Mouse (Mus musculus) MEL (cell line): ENCODE measurements around the gene Fcgr1. TPM values are rescaled to one million over a fixed set of nuclear protein-coding genes. Genes with fewer than 3 reads are reported as not detected.

ENCODE experiments used
- DNase-seq: peaks from one replicate; pipeline ENCODE4 v3.0.0; 2011; ENCODE audit warnings: low read depth, low spot score
- H3K27ac ChIP-seq: 2 replicates; pipeline ENCODE4 v1.5.1; 2012; ENCODE audit warnings: low read depth, mild to moderate bottlenecking, control low read depth, low read length, moderate library complexity; ENCODE audit not compliant: control insufficient read depth
- H3K27me3 ChIP-seq, 2 experiments: fragments of 150-350 bp in 1 of 2; sonication (generic) in 1 of 2; 2 replicates each; pipeline ENCODE4 v1.6.1; 2012; ENCODE audit warnings: low read length in 2 of 2, mild to moderate bottlenecking in 2 of 2, improper control_type of control experiment in 1 of 2, moderate library complexity in 1 of 2; ENCODE audit not compliant: insufficient read depth in 2 of 2, control insufficient read depth in 1 of 2
- H3K36me3 ChIP-seq, 2 experiments: 2 replicates each; pipeline ENCODE4 v1.6.1; 2012 to 2014; ENCODE audit warnings: low read length in 2 of 2, improper control_type of control experiment in 1 of 2, inconsistent platforms in 1 of 2, mild to moderate bottlenecking in 1 of 2; ENCODE audit not compliant: insufficient read depth in 2 of 2, control insufficient read depth in 1 of 2
- H3K4me1 ChIP-seq, 2 experiments: fragments of 150-350 bp in 1 of 2; sonication (generic) in 1 of 2; 2 replicates each; pipeline ENCODE4 v1.6.1; 2012; ENCODE audit warnings: low read length in 2 of 2, improper control_type of control experiment in 1 of 2, mild to moderate bottlenecking in 1 of 2; ENCODE audit not compliant: insufficient read depth in 2 of 2, control insufficient read depth in 1 of 2
- H3K4me3 ChIP-seq, 2 experiments: fragments of 150-350 bp in 1 of 2; sonication (generic) in 1 of 2; 2 replicates each; pipeline ENCODE4 v1.5.1; 2012; ENCODE audit warnings: low read depth in 2 of 2, low read length in 2 of 2, mild to moderate bottlenecking in 2 of 2, moderate library complexity in 2 of 2, control low read depth in 1 of 2, improper control_type of control experiment in 1 of 2; ENCODE audit not compliant: control insufficient read depth in 1 of 2, insufficient read depth in 1 of 2
- H3K79me2 ChIP-seq: 2 replicates; pipeline ENCODE4 v1.6.1; 2012; ENCODE audit warnings: mild to moderate bottlenecking, low read length, moderate library complexity; ENCODE audit not compliant: control insufficient read depth, poor library complexity, insufficient read depth
- H3K9ac ChIP-seq: 2 replicates; pipeline ENCODE4 v1.6.1; 2012; ENCODE audit warnings: low read depth, mild to moderate bottlenecking, control low read depth, low read length, moderate library complexity; ENCODE audit not compliant: control insufficient read depth, poor library complexity, severe bottlenecking
- H3K9me3 ChIP-seq: fragments of 150-350 bp; sonication (generic); replicated peaks from 2 replicates; pipeline ENCODE4 v1.6.1; 2012; ENCODE audit warnings: mild to moderate bottlenecking, low read length, improper control_type of control experiment, moderate library complexity; ENCODE audit not compliant: insufficient read depth
- CTCF ChIP-seq, 3 experiments: IDR thresholded peaks in 2 of 3; conservative IDR thresholded peaks in 1 of 3; 2 replicates each; pipeline ENCODE4 v1.5.1; 2011 to 2012; ENCODE audit warnings: low read length in 3 of 3, low read depth in 2 of 3, mild to moderate bottlenecking in 2 of 3, improper control_type of control experiment in 1 of 3, inconsistent platforms in 1 of 3, mixed read lengths in 1 of 3, moderate library complexity in 1 of 3; ENCODE audit not compliant: control insufficient read depth in 1 of 3, insufficient read depth in 1 of 3, poor library complexity in 1 of 3, severe bottlenecking in 1 of 3
- EP300 ChIP-seq, 2 experiments: IDR thresholded peaks; 2 replicates each; pipeline ENCODE4 v1.6.1; 2011; ENCODE audit warnings: improper control_type of control experiment in 2 of 2, low read length in 2 of 2, low read depth in 1 of 2, mild to moderate bottlenecking in 1 of 2
- GATA1 ChIP-seq: IDR thresholded peaks from 2 replicates; pipeline ENCODE4 v1.6.1; 2011; ENCODE audit warnings: low read depth, low read length, improper control_type of control experiment
- MXI1 ChIP-seq: IDR thresholded peaks from 2 replicates; pipeline ENCODE4 v1.6.1; 2011; ENCODE audit warnings: mild to moderate bottlenecking, low read depth, low read length, improper control_type of control experiment
- POLR2AphosphoS2 ChIP-seq: IDR thresholded peaks from 2 replicates; pipeline ENCODE4 v1.6.1; 2011; ENCODE audit warnings: low read length, improper control_type of control experiment
- POLR2AphosphoS5 ChIP-seq: IDR thresholded peaks from 2 replicates; pipeline ENCODE4 v1.6.1; 2012; ENCODE audit warnings: low read depth, borderline replicate concordance, mild to moderate bottlenecking, inconsistent platforms, low read length, moderate library complexity, mixed read lengths
- RCOR1 ChIP-seq: IDR thresholded peaks from 2 replicates; pipeline ENCODE4 v1.6.1; 2012; ENCODE audit warnings: low read depth, mild to moderate bottlenecking, inconsistent platforms, low read length, improper control_type of control experiment
- TAL1 ChIP-seq: IDR thresholded peaks from 2 replicates; pipeline ENCODE4 v1.6.1; 2012; ENCODE audit warnings: mild to moderate bottlenecking, inconsistent platforms, low read length, moderate library complexity, mixed read lengths
- TBP ChIP-seq: IDR thresholded peaks from 2 replicates; pipeline ENCODE4 v1.8.0; 2011; ENCODE audit warnings: low read depth, low read length, improper control_type of control experiment
- UBTF ChIP-seq: IDR thresholded peaks from 2 replicates; pipeline ENCODE4 v1.6.1; 2012; ENCODE audit warnings: low read depth, mild to moderate bottlenecking, inconsistent platforms, low read length, improper control_type of control experiment, moderate library complexity, borderline replicate concordance; ENCODE audit not compliant: insufficient read depth
- ZNF384 ChIP-seq: IDR thresholded peaks from 2 replicates; pipeline ENCODE4 v1.6.1; 2012; ENCODE audit warnings: low read depth, mild to moderate bottlenecking, inconsistent platforms, low read length, improper control_type of control experiment
- polyA plus RNA-seq, 2 experiments: library from polyadenylated mRNA; stranded (reverse) in 1 of 2; unstranded in 1 of 2; fragments of >175 nt in 1 of 2; fragments of >200 nt in 1 of 2; gene quantifications; 2 replicates each; pipeline versions ENCODE4 v1.2.1 to v1.2.4; 2012; ENCODE audit warnings: low replicate concordance in 2 of 2, low read depth in 1 of 2; ENCODE audit not compliant: insufficient read length in 2 of 2, insufficient read depth in 1 of 2, missing spikeins in 1 of 2
- total RNA-seq: library from RNA; depleted of rRNA; stranded (reverse); fragments of 300-350 nt; gene quantifications from 2 replicates; pipeline ENCODE4 v1.2.3, GENCODE M21; 2012

Fcgr1 gene
- total and polyA plus RNA-seq, 3 experiments, result 2.8 to 4.7 TPM; not detected in 1

GRCm38 (mm10) chr3:96263558-96264403 lies 30.0 kb downstream of the Fcgr1 start:
- Histone ChIP-seq H3K79me2 (peaks cover 7% of the 10 kb centered on the region; the same call in 1 of the 2 replicates), H3K36me3 (peaks cover 0 to 51% of the 10 kb centered on the region in 2 experiments; a peak in 2 of 4 replicates), H3K9ac (peak overlapping the region; percentile 92), H3K27ac (peak overlapping the region; percentile 99), H3K4me3 (peak overlapping the region; percentile 10 to 75), H3K27me3 (no peaks in the 10 kb centered on the region), H3K4me1 (peaks cover 0 to 39% of the 10 kb centered on the region in 2 experiments; a peak in 2 of 4 replicates), H3K9me3 (no peaks in the 10 kb centered on the region)
- no peak for TF ChIP-seq UBTF
- no peak for TF ChIP-seq EP300 (IDR thresholded peaks at IDR 0.05; ENCODE audit: low read depth in 1 of 2, low read length in 2 of 2)
- no peak for TF ChIP-seq POLR2AphosphoS5
- DNase-seq, result peak; percentile 94

GRCm38 (mm10) chr3:96262979-96263550 lies 30.7 kb downstream of the Fcgr1 start, which contains the start of gene Hist2h4:
Gene Hist2h4 (minus strand): TSS chr3:96263311.
- H3K9me3 ChIP-seq, result no peaks in the 10 kb centered on the region
- peak within 1 kb of the TSS; percentile 99 for H3K27ac ChIP-seq
- DNase-seq, result peak; percentile 100
- peak within 1 kb of the TSS; percentile 12 to 75 for H3K4me3 ChIP-seq
- no peaks in the 10 kb centered on the region for H3K27me3 ChIP-seq
- TF ChIP-seq POLR2AphosphoS2, result no peak
- peak in 1 of 3 experiments; percentile 53; a peak in 2 of 6 replicates for TF ChIP-seq CTCF (IDR thresholded peaks at IDR 0.05 in 2 of 3, conservative IDR thresholded peaks at IDR 0.05 in 1 of 3; ENCODE audit: control insufficient read depth in 1 of 3, insufficient read depth in 1 of 3, low read depth in 2 of 3, low read length in 3 of 3, poor library complexity in 1 of 3, severe bottlenecking in 1 of 3)
- peak; percentile 99 for TF ChIP-seq POLR2AphosphoS5
- peak; percentile 91 for TF ChIP-seq TAL1
- TF ChIP-seq, all 39 proteins: peak for 3
- Histone ChIP-seq H3K79me2 (peaks cover 7% of the 10 kb centered on the region; the same call in 1 of the 2 replicates), H3K36me3 (peaks cover 0 to 52% of the 10 kb centered on the region in 2 experiments; a peak in 2 of 4 replicates), H3K9ac (peak within 1 kb of the TSS; percentile 92), H3K4me1 (peaks cover 0 to 44% of the 10 kb centered on the region in 2 experiments; a peak in 2 of 4 replicates)

- Histone ChIP-seq H3K27ac (peak overlapping the region; percentile 99), H3K9ac (peak overlapping the region; percentile 68), H3K4me3 (peak overlapping the region; percentile 12 to 37), H3K79me2 (peaks cover 7% of the 10 kb centered on the region; the same call in 1 of the 2 replicates), H3K4me1 (peaks cover under 1 to 46% of the 10 kb centered on the region in 2 experiments; a peak in 3 of 4 replicates), H3K36me3 (peaks cover 0 to 49% of the 10 kb centered on the region in 2 experiments; a peak in 2 of 4 replicates), H3K27me3 (no peaks in the 10 kb centered on the region), H3K9me3 (no peaks in the 10 kb centered on the region)
- TF ChIP-seq GATA1 (no peak), MXI1 (no peak), ZNF384 (no peak), RCOR1 (no peak), TBP (no peak), CTCF (IDR thresholded peaks at IDR 0.05 in 2 of 3, conservative IDR thresholded peaks at IDR 0.05 in 1 of 3; ENCODE audit: control insufficient read depth in 1 of 3, insufficient read depth in 1 of 3, low read depth in 2 of 3, low read length in 3 of 3, poor library complexity in 1 of 3, severe bottlenecking in 1 of 3) (0 out of 6 replicates have a peak, but pooled peaks of 1 of the 3 experiments have one; percentile 8)
- DNase-seq, result peak; percentile 98
Measured at GRCm38 (mm10) chr3:96262216-96262875, 31.4 kb downstream of the Fcgr1 start.
